Mouse (Mus musculus) limb, embryonic 10.5 days (tissue): ENCODE measurements at regions not wholly inside any gene's neighbourhood (a gene's known extent, or its start where the extent isn't known, plus 50 kb on each side); places are given as distances from the start of the nearest gene placed in this dataset.

ENCODE experiments used
- DNase-seq: peaks from one replicate; pipeline ENCODE4 v3.0.0-alpha.2; 2017; ENCODE audit warnings: low spot score
- H3K27ac ChIP-seq: fragments of 300-500 bp; sonication (generic); 2 replicates; pipeline ENCODE4 v1.5.1; 2016; ENCODE audit warnings: mild to moderate bottlenecking
- H3K27me3 ChIP-seq: fragments of 300-500 bp; sonication (generic); 2 replicates; pipeline ENCODE4 v1.6.1; 2016; ENCODE audit warnings: low read depth, mild to moderate bottlenecking; ENCODE audit not compliant: poor library complexity, severe bottlenecking
- H3K36me3 ChIP-seq: fragments of 300-500 bp; sonication (generic); 2 replicates; pipeline ENCODE4 v1.6.1; 2016; ENCODE audit warnings: mild to moderate bottlenecking, moderate library complexity
- H3K4me1 ChIP-seq: fragments of 300-500 bp; sonication (generic); 2 replicates; pipeline ENCODE4 v1.6.1; 2016
- H3K4me3 ChIP-seq: fragments of 300-500 bp; sonication (generic); 2 replicates; pipeline ENCODE4 v1.5.1; 2016; ENCODE audit warnings: mild to moderate bottlenecking, moderate library complexity
- H3K9me3 ChIP-seq: fragments of 300-500 bp; sonication (generic); replicated peaks from 2 replicates; pipeline ENCODE4 v1.6.1; 2016; ENCODE audit warnings: mild to moderate bottlenecking
- WGBS: fragments of 180-500 bp; shearing (Covaris S2); methylation state at CpG from one replicate; pipeline ENCODE4 v1.1.7; 2016; 5-methylcytosine and 5-hydroxymethylcytosine counted together

- no peaks in the 10 kb centered on the region for H3K9me3 ChIP-seq
- WGBS = 91% methylated on average over 3 of the region's 3 CpGs
- no peak for DNase-seq
- no peak overlapping the region for H3K27ac ChIP-seq
- no peaks in the 10 kb centered on the region for H3K27me3 ChIP-seq
- no peaks in the 10 kb centered on the region for H3K4me1 ChIP-seq
- H3K36me3 ChIP-seq = no peaks in the 10 kb centered on the region
- H3K4me3 ChIP-seq = no peak overlapping the region
Observed at GRCm38 (mm10) chr12:97950072-97950471, 309.2 kb downstream of the Galc start.

- Histone ChIP-seq H3K27ac (no peak overlapping the region), H3K4me3 (no peak overlapping the region), H3K27me3 (no peaks in the 10 kb centered on the region), H3K36me3 (no peaks in the 10 kb centered on the region), H3K9me3 (no peaks in the 10 kb centered on the region), H3K4me1 (no peaks in the 10 kb centered on the region)
- DNase-seq = no peak
- 93% methylated on average over 8 of the region's 8 CpGs for WGBS
Observed at GRCm38 (mm10) chr12:97947421-97947820, 311.8 kb downstream of the Galc start.

- Histone ChIP-seq H3K27ac (no peak overlapping the region), H3K9me3 (no peaks in the 10 kb centered on the region), H3K4me3 (no peak overlapping the region), H3K27me3 (no peaks in the 10 kb centered on the region), H3K4me1 (no peaks in the 10 kb centered on the region), H3K36me3 (no peaks in the 10 kb centered on the region)
- DNase-seq = no peak
- WGBS = 87% methylated on average over 5 of the region's 5 CpGs
Observed at GRCm38 (mm10) chr12:97938361-97938760, 320.9 kb downstream of the Galc start.

- Histone ChIP-seq H3K4me3 (no peak overlapping the region), H3K36me3 (no peaks in the 10 kb centered on the region), H3K4me1 (no peaks in the 10 kb centered on the region), H3K27ac (no peak overlapping the region), H3K9me3 (no peaks in the 10 kb centered on the region), H3K27me3 (no peaks in the 10 kb centered on the region)
- 82% methylated on average over 5 of the region's 5 CpGs for WGBS
- no peak for DNase-seq
Observed at GRCm38 (mm10) chr12:97929877-97930276, 329.4 kb downstream of the Galc start.

GRCm38 (mm10) chr12:97927036-97927435 is 332.2 kb downstream of the Galc start:
- Histone ChIP-seq H3K36me3 (no peaks in the 10 kb centered on the region), H3K4me3 (no peak overlapping the region), H3K9me3 (no peaks in the 10 kb centered on the region), H3K27ac (no peak overlapping the region), H3K27me3 (no peaks in the 10 kb centered on the region), H3K4me1 (no peaks in the 10 kb centered on the region)
- 98% methylated on average over 1 of the region's 1 CpGs for WGBS
- DNase-seq = no peak

- H3K4me3 ChIP-seq = no peak overlapping the region
- H3K27me3 ChIP-seq = no peaks in the 10 kb centered on the region
- 81% methylated on average over 21 of the region's 21 CpGs for WGBS
- DNase-seq = no peak
- no peaks in the 10 kb centered on the region for H3K4me1 ChIP-seq
- no peaks in the 10 kb centered on the region for H3K9me3 ChIP-seq
- no peak overlapping the region for H3K27ac ChIP-seq
- no peaks in the 10 kb centered on the region for H3K36me3 ChIP-seq
Observed at GRCm38 (mm10) chr12:97921349-97922264, 337.7 kb downstream of the Galc start.

GRCm38 (mm10) chr12:97918416-97918815 is 340.8 kb downstream of the Galc start:
- no peak for DNase-seq
- no peaks in the 10 kb centered on the region for H3K36me3 ChIP-seq
- WGBS = 93% methylated on average over 3 of the region's 3 CpGs

GRCm38 (mm10) chr12:97915026-97915425 is 344.2 kb downstream of the Galc start:
- no peak for DNase-seq
- WGBS = 72% methylated on average over 4 of the region's 4 CpGs
- Histone ChIP-seq H3K4me1 (no peaks in the 10 kb centered on the region), H3K9me3 (no peaks in the 10 kb centered on the region), H3K27ac (no peak overlapping the region), H3K27me3 (no peaks in the 10 kb centered on the region), H3K36me3 (no peaks in the 10 kb centered on the region), H3K4me3 (no peak overlapping the region)

More at GRCm38 (mm10) chr12:97918416-97918815, 340.8 kb downstream of the Galc start:
- Histone ChIP-seq H3K27me3 (no peaks in the 10 kb centered on the region), H3K9me3 (no peaks in the 10 kb centered on the region), H3K27ac (no peak overlapping the region), H3K4me1 (no peaks in the 10 kb centered on the region), H3K4me3 (no peak overlapping the region)

- Histone ChIP-seq H3K27ac (no peak overlapping the region), H3K4me1 (no peaks in the 10 kb centered on the region), H3K9me3 (no peaks in the 10 kb centered on the region), H3K4me3 (no peak overlapping the region), H3K36me3 (no peaks in the 10 kb centered on the region), H3K27me3 (no peaks in the 10 kb centered on the region)
- no peak for DNase-seq
- WGBS = 65% methylated on average over 1 of the region's 1 CpGs
Observed at GRCm38 (mm10) chr12:97912730-97913129, 346.5 kb downstream of the Galc start.

- no peak overlapping the region for H3K4me3 ChIP-seq
Observed at GRCm38 (mm10) chr12:97899266-97899665, 360.0 kb downstream of the Galc start.

GRCm38 (mm10) chr12:97898178-97898577 is 361.1 kb downstream of the Galc start:
- peaks cover 18% of the 10 kb centered on the region for H3K4me1 ChIP-seq
- DNase-seq = no peak
- WGBS = 93% methylated on average over 2 of the region's 2 CpGs

More at GRCm38 (mm10) chr12:97899266-97899665, 360.0 kb downstream of the Galc start:
- WGBS = 91% methylated on average over 5 of the region's 5 CpGs
- Histone ChIP-seq H3K27me3 (no peaks in the 10 kb centered on the region), H3K36me3 (no peaks in the 10 kb centered on the region), H3K9me3 (no peaks in the 10 kb centered on the region), H3K27ac (no peak overlapping the region), H3K4me1 (peaks cover 16% of the 10 kb centered on the region)
- DNase-seq = no peak

GRCm38 (mm10) chr12:97895981-97896380 is 363.3 kb downstream of the Galc start:
- no peak overlapping the region for H3K27ac ChIP-seq
- H3K4me3 ChIP-seq = no peak overlapping the region
- H3K27me3 ChIP-seq = no peaks in the 10 kb centered on the region
- H3K4me1 ChIP-seq = peaks cover 18% of the 10 kb centered on the region
- DNase-seq = no peak
- no peaks in the 10 kb centered on the region for H3K36me3 ChIP-seq
- H3K9me3 ChIP-seq = no peaks in the 10 kb centered on the region
- 85% methylated on average over 2 of the region's 2 CpGs for WGBS

More at GRCm38 (mm10) chr12:97898178-97898577, 361.1 kb downstream of the Galc start:
- H3K4me3 ChIP-seq = no peak overlapping the region
- no peaks in the 10 kb centered on the region for H3K36me3 ChIP-seq
- H3K9me3 ChIP-seq = no peaks in the 10 kb centered on the region
- H3K27me3 ChIP-seq = no peaks in the 10 kb centered on the region
- no peak overlapping the region for H3K27ac ChIP-seq

GRCm38 (mm10) chr12:97888801-97889455 is 370.3 kb downstream of the Galc start:
- Histone ChIP-seq H3K9me3 (no peaks in the 10 kb centered on the region), H3K27me3 (no peaks in the 10 kb centered on the region), H3K4me1 (peaks cover 18% of the 10 kb centered on the region), H3K4me3 (peak overlapping the region; percentile 17; the same call in 1 of the 2 replicates), H3K36me3 (no peaks in the 10 kb centered on the region), H3K27ac (no peak overlapping the region)
- 11% methylated on average over 12 of the region's 12 CpGs for WGBS
- peak; percentile 36 for DNase-seq
